Mouse (Mus musculus): ENCODE measurements around the gene Eed.
A peak's percentile ranks its signal among the peaks of the same experiment; 100 is the strongest.
"Not testable (repeated sequence)": the region's sequence is repeated elsewhere in the genome, so short reads cannot be mapped to it uniquely, and the experiment has no call there.

The Eed gene

GRCm38 (mm10) chr7:89980485-89981422, at the start of gene Eed:
Gene Eed (minus strand): TSS chr7:89980983.
- DNase-seq = peak; percentile 94

- no peak for DNase-seq
These were observed 49.0 kb upstream of the Eed start for GRCm38 (mm10) chr7:90029548-90030485.

- peak; percentile 64 for DNase-seq
These were observed 48.2 kb upstream of the Eed start for GRCm38 (mm10) chr7:90028888-90029547.

GRCm38 (mm10) chr7:90024975-90025374, 44.2 kb upstream of the Eed start:
- no peak for DNase-seq

GRCm38 (mm10) chr7:90022974-90023707, 42.4 kb upstream of the Eed start:
- DNase-seq = no peak

- DNase-seq = no peak
These were observed 39.5 kb upstream of the Eed start for GRCm38 (mm10) chr7:90020331-90020730.

GRCm38 (mm10) chr7:90019570-90019969, 38.8 kb upstream of the Eed start:
- no peak for DNase-seq

GRCm38 (mm10) chr7:90016930-90017588, 36.3 kb upstream of the Eed start:
- no peak for DNase-seq

GRCm38 (mm10) chr7:90016459-90016858, 35.7 kb upstream of the Eed start:
- DNase-seq = no peak

- DNase-seq = no peak
These were observed 26.2 kb upstream of the Eed start for GRCm38 (mm10) chr7:90006667-90007653.

- no peak for DNase-seq
These were observed 24.0 kb upstream of the Eed start for GRCm38 (mm10) chr7:90004781-90005180.

GRCm38 (mm10) chr7:90002375-90002774, 21.6 kb upstream of the Eed start:
- DNase-seq = no peak

GRCm38 (mm10) chr7:89999491-89999890, 18.7 kb upstream of the Eed start:
- DNase-seq = no peak

GRCm38 (mm10) chr7:89998624-89999006, 17.8 kb upstream of the Eed start:
- no peak for DNase-seq

- DNase-seq = peak; percentile 45
These were observed 17.3 kb upstream of the Eed start for GRCm38 (mm10) chr7:89998006-89998623.

GRCm38 (mm10) chr7:89997526-89997925, 16.7 kb upstream of the Eed start:
- not testable (repeated sequence) for DNase-seq

- no peak for DNase-seq
These were observed 12.3 kb upstream of the Eed start for GRCm38 (mm10) chr7:89993091-89993490.

- no peak for DNase-seq
These were observed 3.6 kb upstream of the Eed start for GRCm38 (mm10) chr7:89984421-89984820.

GRCm38 (mm10) chr7:89983441-89983840, 2.7 kb upstream of the Eed start:
- no peak for DNase-seq

- no peak for DNase-seq
These were observed 774 bp upstream of the Eed start for GRCm38 (mm10) chr7:89981557-89981956.
